Mouse (Mus musculus) bone marrow macrophage, adult 2 months (primary cell): ENCODE measurements at regions not wholly inside any gene's neighbourhood (a gene's known extent, or its start where the extent isn't known, plus 50 kb on each side); places are given as distances from the start of the nearest gene placed in this dataset.

Experiments
- H3K27ac ChIP-seq: 2 replicates; pipeline ENCODE4 v1.5.1; 2012; ENCODE audit warnings: low read depth, low read length; ENCODE audit not compliant: insufficient read depth
- H3K4me1 ChIP-seq: 2 replicates; pipeline ENCODE4 v1.6.1; 2012; ENCODE audit warnings: low read length; ENCODE audit not compliant: control insufficient read depth, insufficient read depth
- H3K4me3 ChIP-seq: 2 replicates; pipeline ENCODE4 v1.5.1; 2012; ENCODE audit warnings: mild to moderate bottlenecking, low read length, moderate library complexity; ENCODE audit not compliant: insufficient read depth
- CTCF ChIP-seq: IDR thresholded peaks from 2 replicates; pipeline ENCODE4 v1.5.1; 2012; ENCODE audit warnings: low read depth, mild to moderate bottlenecking, low read length, moderate library complexity
- POLR2A ChIP-seq: IDR thresholded peaks from 2 replicates; pipeline ENCODE4 v1.6.1; 2012; ENCODE audit warnings: mild to moderate bottlenecking, low read depth, low read length, borderline replicate concordance

DNA sequence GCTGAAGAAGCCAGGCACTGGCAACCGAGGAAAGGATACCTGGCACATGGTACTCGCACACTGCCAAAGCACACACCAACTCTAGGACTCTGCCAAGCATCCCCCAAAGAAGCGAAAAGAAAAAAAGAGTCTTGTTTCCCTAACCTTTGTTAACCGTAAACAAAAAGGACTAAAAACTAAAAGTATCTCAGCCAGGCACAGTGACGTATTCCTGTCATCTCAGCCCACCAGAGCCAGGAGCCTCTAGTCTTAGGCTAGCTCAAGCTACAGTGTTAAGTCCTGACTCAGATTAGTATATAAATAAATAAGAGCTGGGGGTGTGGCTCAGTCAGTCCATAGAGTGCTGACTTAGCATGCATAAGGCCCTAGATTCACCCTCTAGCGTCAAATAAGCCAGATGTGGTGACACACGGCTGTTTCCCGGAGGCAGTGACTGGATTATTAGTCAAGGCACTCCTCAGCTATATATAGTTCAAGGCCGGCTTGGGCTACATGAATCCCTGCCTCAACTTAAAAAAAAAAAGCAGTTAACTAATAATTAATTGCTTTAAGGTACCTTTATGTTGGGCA is 130.1 kb downstream of the Sox4 start:
- TF ChIP-seq POLR2A (no peak), CTCF (no peak)
- Histone ChIP-seq H3K4me3 (no peak overlapping the region), H3K27ac (no peak overlapping the region), H3K4me1 (peaks cover 5% of the 10 kb centered on the region)

DNA sequence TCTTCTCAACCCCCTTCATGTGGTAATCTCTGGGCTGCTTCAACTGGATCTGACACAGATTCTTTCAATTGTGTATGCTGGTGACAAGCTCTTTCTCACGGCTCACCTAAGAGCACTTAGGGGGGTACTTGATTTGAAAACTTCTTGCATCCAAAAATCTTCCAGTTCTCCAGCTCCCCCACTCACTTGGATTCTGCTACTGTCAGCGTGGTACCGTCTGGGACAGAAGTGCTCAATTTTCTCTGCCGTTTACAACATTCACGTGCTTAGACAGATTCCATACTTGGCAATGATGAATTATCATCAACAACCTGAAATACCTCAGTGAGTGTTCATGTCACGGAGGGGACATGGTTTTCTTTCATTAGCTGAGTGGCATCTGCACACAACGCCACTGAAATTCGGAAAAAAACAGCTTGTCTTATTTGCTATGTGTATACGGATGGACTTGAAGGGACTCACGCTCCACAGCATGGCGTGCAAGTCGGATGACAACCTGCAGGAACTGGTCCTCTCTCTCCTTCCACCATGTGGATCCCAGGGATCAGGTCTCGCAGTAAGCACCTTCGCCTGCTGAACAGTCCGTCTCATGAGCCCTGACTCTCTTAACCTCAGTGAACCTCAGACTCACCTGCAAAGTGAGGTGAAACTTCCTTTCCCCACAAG is 132.5 kb downstream of the Sox4 start:
- TF ChIP-seq CTCF: no peak
- TF ChIP-seq POLR2A: no peak
- H3K4me3 ChIP-seq: no peak overlapping the region

DNA sequence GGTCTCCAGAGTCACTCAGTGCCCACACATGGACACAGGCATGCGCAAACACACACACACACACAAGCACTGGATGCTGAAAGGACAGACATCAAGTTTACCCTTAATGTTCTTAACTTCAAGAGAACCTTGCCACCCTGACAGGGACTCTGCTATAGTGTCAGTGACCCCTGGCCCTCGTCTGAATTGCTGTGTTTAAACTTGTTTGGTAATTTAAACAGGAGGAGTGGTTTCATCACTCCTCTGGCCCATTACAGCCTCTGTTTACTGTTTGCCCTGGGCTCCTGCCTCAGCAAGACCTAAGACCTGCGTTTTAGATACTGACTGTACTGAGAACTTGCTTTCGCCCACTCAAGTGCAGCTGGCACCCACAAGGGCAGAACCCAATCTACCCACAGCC is 139.4 kb downstream of the Sox4 start:
- Histone ChIP-seq H3K27ac (no peak overlapping the region), H3K4me3 (no peak overlapping the region), H3K4me1 (0 out of 2 replicates have a peak, but pooled peaks cover 4% of the 10 kb centered on the region)
- no peak for TF ChIP-seq POLR2A
- no peak for TF ChIP-seq CTCF

More for the DNA sequence above, 132.5 kb downstream of the Sox4 start:
- peaks cover 5% of the 10 kb centered on the region for H3K4me1 ChIP-seq
- H3K27ac ChIP-seq: no peak overlapping the region

DNA sequence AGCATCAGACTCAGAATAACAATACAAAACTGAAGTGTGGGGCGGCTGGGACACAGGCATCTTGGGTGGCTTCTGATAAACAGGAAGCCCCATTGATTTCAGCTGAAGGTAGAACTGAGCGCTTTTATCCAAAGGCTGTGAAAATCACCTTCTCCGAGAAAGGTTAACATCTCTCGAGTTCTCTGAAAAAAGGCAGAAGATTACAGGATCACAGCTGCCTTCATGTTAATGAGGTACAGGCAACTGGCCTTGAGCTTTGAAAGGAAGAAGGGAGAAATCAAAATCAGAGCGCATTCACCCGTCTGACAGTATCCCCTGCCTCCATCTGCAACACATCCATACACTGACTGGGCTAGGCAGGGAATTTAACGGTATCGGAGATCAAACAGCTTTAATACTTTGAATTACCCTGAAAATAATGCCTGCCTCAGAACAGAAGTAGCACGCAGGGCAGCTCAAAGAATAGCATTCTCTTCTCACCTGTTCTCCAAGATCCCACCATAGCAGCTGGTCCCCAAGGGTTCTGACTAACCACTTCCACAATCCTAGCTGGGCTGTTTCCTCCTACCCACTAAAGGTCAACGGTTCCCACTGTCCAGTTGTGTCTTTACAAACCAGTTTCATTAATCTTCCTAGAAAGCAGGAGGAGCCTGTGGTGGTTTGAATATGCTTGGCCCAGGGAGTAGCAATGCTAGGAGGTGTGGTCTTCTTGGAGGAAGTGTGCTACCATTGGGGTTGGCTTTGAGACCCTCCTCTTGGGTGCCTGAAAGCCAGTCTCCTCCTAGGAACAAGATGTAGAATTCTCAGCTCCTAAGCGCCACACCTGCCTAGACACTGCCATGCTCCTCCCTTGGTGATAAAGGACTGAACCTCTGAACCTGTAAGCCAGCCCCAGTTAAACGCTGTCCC is 141.6 kb downstream of the Sox4 start:
- Histone ChIP-seq H3K27ac (no peak overlapping the region), H3K4me3 (no peak overlapping the region), H3K4me1 (0 out of 2 replicates have a peak, but pooled peaks cover 4% of the 10 kb centered on the region)
- TF ChIP-seq CTCF (no peak), POLR2A (no peak)

DNA sequence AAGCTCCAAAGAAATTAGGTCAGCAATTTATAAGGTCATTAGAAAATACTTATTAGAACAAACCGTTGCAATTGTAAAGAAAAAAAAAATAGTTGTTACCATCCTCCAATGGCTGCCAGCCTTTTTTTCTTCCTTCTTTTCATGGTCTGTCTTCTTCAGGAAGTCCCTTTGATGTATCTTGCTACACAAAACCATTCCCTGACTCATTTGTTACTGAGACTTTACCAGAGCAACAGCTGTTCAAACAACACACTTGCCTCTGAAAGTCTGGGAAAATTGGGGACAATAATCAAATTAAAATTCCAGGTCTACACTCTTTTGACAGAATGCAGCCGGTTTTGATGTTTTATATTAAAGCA is 142.5 kb downstream of the Sox4 start:
- no peak for TF ChIP-seq CTCF
- TF ChIP-seq POLR2A: no peak
- H3K4me3 ChIP-seq: no peak overlapping the region
- 0 out of 2 replicates have a peak, but pooled peaks cover 4% of the 10 kb centered on the region for H3K4me1 ChIP-seq
- no peak overlapping the region for H3K27ac ChIP-seq

DNA sequence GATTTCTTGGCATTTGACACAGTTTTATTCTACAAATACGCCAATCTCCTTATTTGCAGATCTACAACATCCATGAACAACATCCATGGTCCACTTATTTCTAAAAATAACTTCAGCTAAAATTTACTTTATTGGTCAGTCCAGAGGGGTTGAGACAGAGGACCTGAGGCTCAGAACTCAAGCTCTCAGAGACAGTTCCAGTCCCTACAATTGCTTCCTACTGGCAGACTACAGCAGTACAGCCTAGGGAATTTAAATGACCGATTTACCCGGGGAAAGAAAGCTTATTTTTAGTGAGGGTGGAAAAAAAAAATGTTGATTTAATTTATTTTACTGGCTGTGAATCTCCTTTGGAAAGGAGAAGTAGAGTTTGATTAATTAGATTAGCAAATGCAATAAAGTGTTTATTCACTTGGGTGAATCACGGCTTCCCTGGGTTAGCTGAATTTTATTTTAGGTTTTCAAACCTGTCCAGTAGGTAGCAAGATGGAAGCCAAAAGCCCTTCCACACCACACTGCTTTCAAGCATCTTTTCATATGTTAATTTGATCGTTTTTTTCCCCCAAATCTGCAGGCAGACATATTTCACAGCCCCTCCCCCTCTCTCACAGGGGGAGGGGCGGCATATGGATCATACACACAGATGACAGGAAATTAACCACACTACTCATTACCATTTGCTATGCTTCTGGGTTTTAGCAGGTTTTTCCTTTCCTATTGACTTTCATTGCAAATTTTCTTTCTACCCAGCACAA is 143.0 kb downstream of the Sox4 start:
- no peak overlapping the region for H3K4me3 ChIP-seq
- H3K27ac ChIP-seq: no peak overlapping the region
- no peak for TF ChIP-seq CTCF
- TF ChIP-seq POLR2A: no peak
- H3K4me1 ChIP-seq: peaks cover 7% of the 10 kb centered on the region

DNA sequence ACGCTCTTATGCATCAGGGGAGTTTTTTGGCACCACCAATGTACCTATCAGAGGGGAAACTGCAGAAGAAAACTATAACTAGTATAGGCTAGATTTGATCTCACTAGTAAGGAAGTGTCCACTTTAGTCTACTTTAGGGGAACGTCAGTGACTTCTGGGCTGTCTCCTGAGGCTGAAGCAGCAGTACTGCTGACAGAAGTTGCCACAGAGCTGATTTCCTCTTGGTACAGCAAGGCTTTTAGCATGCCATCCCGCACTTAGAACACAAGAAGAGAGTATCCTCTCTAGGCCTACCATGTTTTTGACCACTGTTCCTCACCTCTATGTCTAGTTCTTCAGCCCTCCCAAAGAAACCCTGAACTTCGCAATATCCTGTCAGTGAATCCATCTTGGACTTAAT is 148.2 kb downstream of the Sox4 start:
- H3K4me1 ChIP-seq: peaks cover 6% of the 10 kb centered on the region
- H3K27ac ChIP-seq: no peak overlapping the region
- H3K4me3 ChIP-seq: no peak overlapping the region
- TF ChIP-seq CTCF: no peak

DNA sequence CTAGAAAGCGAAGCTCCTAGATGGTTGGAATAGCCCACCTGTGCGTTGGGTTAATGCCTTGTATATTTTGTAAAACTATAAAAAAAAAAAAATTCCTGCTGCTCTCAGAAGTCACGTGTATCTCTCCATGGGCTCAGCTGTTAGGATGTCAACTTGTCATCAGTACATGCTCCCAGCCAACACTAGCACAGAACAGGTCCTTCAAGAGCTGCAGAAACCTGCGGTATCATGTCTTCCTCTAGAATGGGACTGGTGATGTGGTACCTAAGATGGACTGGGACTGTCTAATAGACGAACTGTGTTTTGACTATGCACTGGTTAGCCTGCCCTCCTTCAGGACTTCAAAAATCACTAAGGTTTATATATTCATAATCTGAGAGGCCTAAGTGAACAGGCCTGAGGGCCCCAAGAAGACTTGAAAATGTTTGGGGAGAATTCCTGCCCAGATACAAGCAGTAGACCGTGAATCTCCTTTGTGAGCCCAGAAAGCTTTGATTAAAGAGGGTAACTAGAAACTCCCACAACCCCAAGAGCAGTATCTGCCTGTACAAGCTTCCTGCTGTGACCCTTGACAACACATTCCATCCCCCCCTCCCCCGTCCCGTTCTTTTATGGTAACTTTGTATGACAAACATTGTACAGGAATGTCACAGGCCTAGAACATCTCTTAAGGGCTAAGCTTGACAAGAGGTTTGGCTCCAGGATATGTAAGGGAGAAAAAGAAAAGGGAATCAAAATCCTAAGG is 152.1 kb downstream of the Sox4 start:
- Histone ChIP-seq H3K27ac (no peak overlapping the region), H3K4me1 (peaks cover 6% of the 10 kb centered on the region), H3K4me3 (no peak overlapping the region)
- no peak for TF ChIP-seq POLR2A
- no peak for TF ChIP-seq CTCF

DNA sequence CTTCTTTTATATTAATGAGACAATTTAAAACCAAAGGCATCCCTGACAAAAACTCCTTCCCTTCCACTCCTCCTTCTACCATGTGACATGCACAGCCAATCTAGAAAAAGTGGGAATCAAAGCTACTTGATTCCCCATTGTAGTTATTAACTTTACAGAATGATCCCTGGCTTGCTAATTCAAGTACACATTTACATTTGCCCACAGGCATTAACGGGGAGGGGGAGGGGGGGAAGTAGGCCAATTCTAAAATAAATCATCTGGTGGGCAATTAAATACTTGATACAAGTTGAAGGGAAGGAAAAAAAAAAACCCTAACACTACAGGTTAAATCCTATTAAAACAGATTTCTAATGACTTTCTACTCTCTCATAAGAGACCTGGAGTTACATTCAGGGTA is 152.8 kb downstream of the Sox4 start:
- no peak overlapping the region for H3K4me3 ChIP-seq
- TF ChIP-seq POLR2A (no peak), CTCF (no peak)

More for the DNA sequence above, 152.8 kb downstream of the Sox4 start:
- peaks cover 5% of the 10 kb centered on the region for H3K4me1 ChIP-seq
- H3K27ac ChIP-seq: no peak overlapping the region
